ENCODE assay signal across 19 mouse cellular contexts in the genomic region with DNA sequence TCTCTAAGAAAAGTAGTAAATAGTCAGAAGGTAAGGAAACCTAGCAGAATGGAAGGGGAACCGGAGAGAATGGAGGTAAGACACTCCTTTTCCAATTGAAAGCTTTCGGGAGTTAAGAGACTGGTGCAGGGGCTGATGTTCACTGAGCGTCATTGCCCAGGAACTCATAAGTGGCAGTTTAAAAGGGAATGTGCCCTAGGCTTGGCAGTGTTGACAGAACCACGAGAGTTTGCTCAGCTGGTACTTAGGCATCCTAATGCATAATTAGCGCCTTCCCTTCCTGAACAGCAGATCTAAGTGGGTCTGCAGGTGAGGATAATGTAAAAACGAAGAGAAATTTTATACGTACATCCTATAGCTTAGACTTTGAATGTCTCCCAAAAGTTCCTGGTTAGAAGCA. TPM values are rescaled to one million over a fixed set of nuclear protein-coding genes. Genes with fewer than 3 reads are reported as not detected.
DNase-seq lines count a peak whose midpoint lies in the region; ATAC-seq and TF ChIP-seq lines count a peak whose summit lies in the region.
"Had no signal": no experiment of that assay in that cellular context is flagged by ENCODE, and none has a peak within 500 bp of the region (broad histone marks: within the 10 kb centered on the region; RNA-seq: fewer than 3 reads in every experiment).

No protein-coding gene starts in this region.

- peak; percentile 35 for DNase-seq in heart, postnatal 0 days (ENCODE audit: low spot score)
- no peak for DNase-seq in heart, postnatal 36 days
- DNase-seq in lung, postnatal 0 days (ENCODE audit: low spot score): peak; percentile 86
- DNase-seq in lung, postnatal 36 days: peak; percentile 80
- DNase-seq in adrenal gland, postnatal 36 days: no peak
- DNase-seq in adrenal gland, postnatal 10 days: no peak
- DNase-seq: adrenal gland, postnatal 14 days; cerebellum, adult 18-20 months; cerebellum, adult 9-11 months; cerebellum, postnatal 36 days; gastrocnemius, postnatal 25 days; heart, adult 18-20 months had no signal

- no peak overlapping the region for H3K27ac ChIP-seq in heart, postnatal 0 days (ENCODE audit: low read depth)
- peak overlapping the region; percentile 90 for H3K27ac ChIP-seq in lung, postnatal 0 days (ENCODE audit: low read length)
- no peak overlapping the region for H3K27ac ChIP-seq in intestine, embryonic 15.5 days
- H3K27ac ChIP-seq: embryonic facial prominence, embryonic 13.5 days; forebrain, embryonic 12.5 days; heart, embryonic 15.5 days; hindbrain, embryonic 15.5 days had no signal

- no peak for TF ChIP-seq CTCF in heart, postnatal 0 days (IDR thresholded peaks at IDR 0.05; ENCODE audit: low read depth)
- TF ChIP-seq CTCF in lung, postnatal 0 days (IDR thresholded peaks at IDR 0.05): no peak

- H3K4me3 ChIP-seq in heart, postnatal 0 days (ENCODE audit: low read depth, low read length): no peak overlapping the region
- H3K4me3 ChIP-seq in lung, postnatal 0 days (ENCODE audit: low read depth, low read length): 0 out of 2 replicates have a peak overlapping the region, but pooled peaks have one; percentile 5
- H3K4me3 ChIP-seq in intestine, embryonic 15.5 days (replicated peaks): no peak overlapping the region
- H3K4me3 ChIP-seq: embryonic facial prominence, embryonic 13.5 days; forebrain, embryonic 12.5 days; heart, embryonic 15.5 days; hindbrain, embryonic 15.5 days had no signal

- H3K9me3 ChIP-seq in heart, postnatal 0 days (replicated peaks; ENCODE audit: control insufficient read depth, low read length): no peaks in the 10 kb centered on the region
- H3K9me3 ChIP-seq in lung, postnatal 0 days (ENCODE audit: low read length): no peaks in the 10 kb centered on the region
- no peaks in the 10 kb centered on the region for H3K9me3 ChIP-seq in intestine, embryonic 15.5 days
- H3K9me3 ChIP-seq: embryonic facial prominence, embryonic 13.5 days; forebrain, embryonic 12.5 days; heart, embryonic 15.5 days; hindbrain, embryonic 15.5 days had no signal

- intact Hi-C loops in heart, postnatal 36 days (cut with DNase I): no loop called here

- H3K27me3 ChIP-seq in heart, postnatal 0 days (ENCODE audit: control insufficient read depth, insufficient read depth, low read length): no peaks in the 10 kb centered on the region
- H3K27me3 ChIP-seq in lung, postnatal 0 days (replicated peaks; ENCODE audit: insufficient read depth, low read length): no peaks in the 10 kb centered on the region
- H3K27me3 ChIP-seq in intestine, embryonic 15.5 days (replicated peaks): no peaks in the 10 kb centered on the region
- H3K27me3 ChIP-seq: embryonic facial prominence, embryonic 13.5 days; forebrain, embryonic 12.5 days; heart, embryonic 15.5 days; hindbrain, embryonic 15.5 days had no signal

- ATAC-seq in heart, postnatal 0 days (ENCODE audit: insufficient read depth, low read depth): no peak
- ATAC-seq in lung, postnatal 0 days: peak; percentile 77
- no peak for ATAC-seq in intestine, embryonic 15.5 days
- ATAC-seq: forebrain, embryonic 16.5 days had no signal

- no peak for TF ChIP-seq EP300 in heart, postnatal 0 days (IDR thresholded peaks at IDR 0.05; ENCODE audit: low read depth)
- peak; percentile 90 for TF ChIP-seq EP300 in lung, postnatal 0 days (IDR thresholded peaks at IDR 0.05)

- peaks cover 29% of the 10 kb centered on the region for H3K4me1 ChIP-seq in heart, postnatal 0 days (ENCODE audit: control insufficient read depth, insufficient read depth)
- H3K4me1 ChIP-seq in lung, postnatal 0 days (ENCODE audit: insufficient read depth, low read depth, low read length): peaks cover 9% of the 10 kb centered on the region; the same call in 1 of the 2 replicates
- 0 out of 2 replicates have a peak, but pooled peaks cover 7% of the 10 kb centered on the region for H3K4me1 ChIP-seq in intestine, embryonic 15.5 days (replicated peaks)

- no peaks in the 10 kb centered on the region for H3K36me3 ChIP-seq in heart, postnatal 0 days (replicated peaks; ENCODE audit: control insufficient read depth, insufficient read depth, low read length)
- H3K36me3 ChIP-seq in lung, postnatal 0 days (ENCODE audit: insufficient read depth, low read length): no peaks in the 10 kb centered on the region
- H3K36me3 ChIP-seq in intestine, embryonic 15.5 days: no peaks in the 10 kb centered on the region
- H3K36me3 ChIP-seq: heart, embryonic 15.5 days had no signal

- WGBS in heart, postnatal 0 days: 63% methylated on average over 7 of the region's 7 CpGs
- WGBS in lung, postnatal 0 days: 49% methylated on average over 7 of the region's 7 CpGs
- WGBS in intestine, embryonic 15.5 days: 81% methylated on average over 7 of the region's 7 CpGs

- H3K9ac ChIP-seq in heart, postnatal 0 days (replicated peaks; ENCODE audit: low read depth, low read length): no peak overlapping the region
- H3K9ac ChIP-seq in lung, postnatal 0 days (replicated peaks; ENCODE audit: low read depth): no peak overlapping the region
- no peak overlapping the region for H3K9ac ChIP-seq in intestine, embryonic 15.5 days
- H3K9ac ChIP-seq: embryonic facial prominence, embryonic 13.5 days; forebrain, embryonic 12.5 days; heart, embryonic 15.5 days; hindbrain, embryonic 15.5 days had no signal

- no peak overlapping the region for H3K4me2 ChIP-seq in heart, postnatal 0 days (ENCODE audit: low read depth, low read length)
- peak overlapping the region; percentile 33 for H3K4me2 ChIP-seq in lung, postnatal 0 days (replicated peaks; ENCODE audit: low read depth, low read length)
- H3K4me2 ChIP-seq in intestine, embryonic 15.5 days (replicated peaks): no peak overlapping the region
- H3K4me2 ChIP-seq: embryonic facial prominence, embryonic 13.5 days; forebrain, embryonic 12.5 days; heart, embryonic 11.5 days; heart, embryonic 15.5 days; hindbrain, embryonic 15.5 days had no signal

RNA-seq across cellular contexts. Expression of gene Snx4, which starts 4.4 kb away (rescaled TPM):
- total RNA-seq in heart, postnatal 0 days (2014; rRNA removed; ENCODE audit: low replicate concordance): 62.4 and 68.5 TPM in 2 replicates
- 69.8 and 73.0 TPM in 2 replicates for polyA plus RNA-seq in heart, postnatal 0 days (2015; fragmentation: Nextera tagmentation; extraction: Ambion mirVana)
- total RNA-seq in heart, postnatal 36 days (2021): 10 to 100 TPM; 24.5 to 25.0 TPM
- 121 and 135 TPM in 2 replicates for polyA plus RNA-seq in lung, postnatal 0 days (2015; fragmentation: Nextera tagmentation; extraction: Ambion mirVana)
- total RNA-seq in adrenal gland, postnatal 36 days (2021): 10 to 100 TPM; 43.9 to 56.5 TPM
- 80.2 and 82.5 TPM in 2 replicates for polyA plus RNA-seq in intestine, embryonic 15.5 days (2015; fragmentation: Nextera tagmentation; extraction: Ambion mirVana)
- total RNA-seq in adrenal gland, postnatal 10 days (2021): 10 to 100 TPM; 50.2 to 53.0 TPM

Comparison
In these comparisons a context has a peak if more than half of its experiments do, and no peak if none do; other contexts are left out.
1. DNase-seq: peak in heart, postnatal 0 days (single experiment), lung, postnatal 0 days (single experiment) and lung, postnatal 36 days (single experiment); none in heart, postnatal 36 days (0 of 2), adrenal gland, postnatal 36 days (0 of 2) and adrenal gland, postnatal 10 days (single experiment).